Mouse (Mus musculus) CD4-positive helper T cell, adult 2 months (primary cell): ENCODE measurements around the gene Spag9.

ENCODE experiments used
- DNase-seq: peaks from one replicate; pipeline ENCODE4 v3.0.0-alpha.2; 2012; ENCODE audit warnings: low read depth, missing footprints, low spot score

The Spag9 gene

DNA sequence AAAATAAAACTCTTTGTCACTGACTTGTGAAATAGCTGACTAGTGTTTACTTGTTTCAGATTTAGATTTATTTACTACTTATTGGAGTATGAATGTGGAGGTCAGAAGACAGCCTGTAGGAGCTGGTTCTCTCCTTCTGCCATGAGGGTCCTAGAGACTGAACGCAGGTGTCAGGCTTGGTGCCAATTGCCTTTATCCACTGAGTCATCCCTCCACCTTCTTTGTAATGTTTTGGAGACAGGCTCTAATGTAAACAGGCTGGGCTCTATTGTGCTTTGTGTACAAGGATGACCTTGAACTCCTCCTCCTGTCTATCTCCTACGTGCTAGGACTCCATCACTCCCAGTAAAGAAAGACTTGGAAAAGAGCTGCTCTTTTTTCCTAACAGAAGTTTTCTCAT, 51.4 kb downstream of the Spag9 start:
- DNase-seq: no peak

DNA sequence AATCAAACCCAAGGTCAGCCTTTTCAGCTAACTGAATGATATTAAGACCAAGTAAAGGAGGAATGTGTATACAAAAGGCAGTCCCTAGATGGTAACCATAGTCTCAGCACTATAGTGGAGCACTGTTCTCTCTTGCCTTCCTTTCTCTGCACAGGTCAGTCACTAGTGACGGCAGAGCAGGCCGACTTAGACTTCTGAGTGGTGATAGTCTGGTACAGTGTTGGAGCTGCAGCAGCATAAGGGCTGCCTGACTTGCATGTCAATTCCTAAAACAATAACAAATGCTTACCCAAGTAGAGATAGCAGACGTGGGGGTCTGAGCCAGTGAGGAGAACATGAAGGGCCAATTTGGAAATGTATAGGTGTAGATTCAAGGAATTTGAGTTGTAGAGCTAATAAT, 58.3 kb downstream of the Spag9 start:
- DNase-seq: no peak

GRCm38 (mm10) chr11:94054901-94055300, 59.0 kb downstream of the Spag9 start:
- DNase-seq: no peak

DNA sequence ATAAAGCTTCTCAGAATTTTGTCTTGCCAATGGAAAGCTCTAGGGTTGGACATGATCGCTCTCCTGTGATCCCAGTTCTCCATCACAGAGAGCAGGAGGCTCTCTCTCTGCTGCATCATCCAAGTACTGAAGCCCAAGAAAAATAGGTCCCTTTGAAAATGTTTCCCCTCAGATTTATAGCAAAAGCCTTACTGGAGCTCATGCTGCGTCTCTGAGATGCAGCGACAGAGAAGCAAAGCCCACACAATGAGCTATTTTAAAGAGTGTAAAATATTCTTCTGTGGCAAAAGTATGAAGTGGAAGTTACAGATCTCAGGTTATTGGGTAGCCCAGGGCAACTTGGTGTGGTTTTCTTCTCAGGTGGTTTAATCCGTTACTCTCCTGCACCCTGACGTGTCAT, 68.0 kb downstream of the Spag9 start:
- DNase-seq: no peak

- no peak for DNase-seq
These were observed 74.6 kb downstream of the Spag9 start for GRCm38 (mm10) chr11:94070455-94070854.

DNA sequence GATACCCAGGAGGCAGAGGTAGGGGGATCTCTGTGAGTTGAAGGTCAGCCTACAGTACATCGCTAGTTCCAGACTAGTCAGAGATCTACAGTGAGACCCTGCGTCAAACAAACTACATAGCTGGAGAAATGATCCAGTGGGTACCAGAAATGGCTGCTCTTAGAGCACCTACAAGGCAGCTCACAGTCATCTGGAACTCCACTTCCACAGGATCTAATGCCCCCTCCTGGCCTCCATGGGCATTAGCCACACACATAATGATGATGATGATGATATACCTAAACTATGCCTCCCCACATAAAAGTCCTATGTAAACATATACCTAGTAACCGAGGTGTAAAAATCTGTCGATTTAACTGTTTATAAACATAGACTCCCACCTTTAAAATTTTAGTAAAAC, 77.4 kb downstream of the Spag9 start:
- DNase-seq: peak; percentile 18

- DNase-seq: peak; percentile 80
These were observed 91.1 kb downstream of the Spag9 start for GRCm38 (mm10) chr11:94086966-94087365.

DNA sequence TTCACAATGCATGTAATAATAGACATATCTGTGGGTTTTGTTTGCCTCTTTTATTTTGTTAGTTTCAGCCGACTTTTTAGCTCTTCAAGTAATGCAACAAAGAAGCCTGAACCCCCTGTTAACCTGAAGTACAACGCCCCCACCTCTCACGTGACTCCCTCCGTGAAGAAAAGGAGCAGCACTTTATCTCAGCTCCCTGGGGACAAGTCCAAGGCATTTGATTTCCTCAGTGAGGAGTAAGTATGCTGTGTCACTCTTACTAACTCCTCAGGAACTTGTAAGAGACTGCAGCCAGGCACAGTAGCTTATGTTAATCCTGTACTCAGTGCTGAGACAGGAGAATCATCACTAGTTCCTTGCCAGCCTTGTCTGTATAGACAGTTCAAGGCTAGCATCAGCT, 94.6 kb downstream of the Spag9 start:
- DNase-seq: no peak

DNA sequence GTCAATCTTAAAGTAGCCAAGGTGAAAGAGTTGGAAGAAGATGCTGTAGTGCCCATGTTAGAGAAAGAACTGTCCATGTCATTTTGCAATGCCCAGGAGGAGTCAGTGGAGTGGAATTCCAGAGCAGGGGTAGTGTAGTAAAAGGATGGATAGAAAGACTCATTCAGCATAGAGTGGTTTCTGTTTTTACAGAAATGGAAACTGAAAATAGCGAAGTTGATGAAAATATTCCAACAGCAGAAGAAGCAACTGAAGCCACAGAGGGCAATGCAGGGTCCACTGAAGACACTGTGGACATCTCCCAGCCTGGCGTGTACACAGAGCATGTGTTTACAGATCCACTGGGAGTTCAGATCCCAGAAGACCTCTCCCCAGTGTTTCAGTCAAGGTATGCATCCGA, 101.6 kb downstream of the Spag9 start:
- no peak for DNase-seq

DNA sequence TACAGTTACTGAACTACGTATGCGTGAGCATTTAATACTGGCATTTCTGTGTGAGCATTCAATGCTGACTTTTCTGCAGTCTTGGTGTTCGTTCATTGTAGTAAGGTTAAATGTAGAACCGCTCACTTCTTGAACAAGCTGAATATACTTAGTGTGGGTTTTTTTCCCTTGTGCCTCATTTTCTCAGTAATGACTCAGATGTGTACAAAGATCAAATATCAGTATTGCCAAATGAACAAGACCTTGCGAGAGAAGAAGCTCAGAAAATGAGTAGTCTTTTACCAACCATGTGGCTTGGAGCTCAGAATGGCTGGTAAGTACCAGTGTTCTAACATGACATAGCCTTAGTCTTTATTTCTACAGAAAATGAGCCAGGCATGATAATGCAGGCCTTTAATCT, 102.9 kb downstream of the Spag9 start:
- DNase-seq: no peak

DNA sequence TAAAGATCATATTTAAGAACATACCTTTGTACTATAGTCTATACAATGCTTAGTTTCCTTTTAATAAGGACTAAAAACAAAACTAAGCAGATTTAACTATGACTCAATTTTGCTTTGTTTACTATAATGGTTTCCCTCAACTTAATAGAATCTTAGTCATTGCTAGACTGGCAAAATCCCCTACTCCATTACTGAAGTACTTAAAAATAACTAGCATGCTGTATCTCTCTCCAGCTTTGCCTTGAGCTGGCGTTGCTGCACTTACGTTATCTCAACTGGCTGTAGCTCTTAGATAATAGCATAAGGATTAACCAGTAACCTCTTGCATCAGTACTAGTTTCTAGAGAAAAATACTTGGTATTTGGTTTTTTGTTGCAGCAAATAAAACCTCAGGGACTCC, 117.9 kb downstream of the Spag9 start:
- DNase-seq: no peak

DNA sequence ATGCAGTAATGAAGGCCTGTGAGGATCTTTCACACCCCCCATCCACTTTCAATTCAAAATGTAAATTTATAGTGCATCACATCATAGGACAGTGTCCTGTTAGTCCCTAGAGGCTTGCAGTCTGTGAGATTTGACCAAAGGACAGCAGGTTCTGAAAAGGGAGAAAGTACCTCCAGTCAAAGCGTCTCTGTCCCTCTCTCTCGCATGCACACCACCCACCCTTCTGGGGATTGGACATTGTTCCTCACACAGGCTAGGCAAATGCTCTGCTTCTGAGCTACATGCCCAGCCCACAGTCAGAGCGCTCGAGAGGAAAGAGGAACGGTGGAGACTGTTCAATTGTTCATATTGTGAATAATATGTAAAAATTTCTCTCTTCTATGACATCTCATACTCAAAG, 119.5 kb downstream of the Spag9 start:
- no peak for DNase-seq

GRCm38 (mm10) chr11:94116655-94117054, 120.8 kb downstream of the Spag9 start:
- no peak for DNase-seq

GRCm38 (mm10) chr11:94117836-94118235, 121.9 kb downstream of the Spag9 start:
- no peak for DNase-seq

- DNase-seq: no peak
These were observed 122.7 kb downstream of the Spag9 start for GRCm38 (mm10) chr11:94118612-94119011.

DNA sequence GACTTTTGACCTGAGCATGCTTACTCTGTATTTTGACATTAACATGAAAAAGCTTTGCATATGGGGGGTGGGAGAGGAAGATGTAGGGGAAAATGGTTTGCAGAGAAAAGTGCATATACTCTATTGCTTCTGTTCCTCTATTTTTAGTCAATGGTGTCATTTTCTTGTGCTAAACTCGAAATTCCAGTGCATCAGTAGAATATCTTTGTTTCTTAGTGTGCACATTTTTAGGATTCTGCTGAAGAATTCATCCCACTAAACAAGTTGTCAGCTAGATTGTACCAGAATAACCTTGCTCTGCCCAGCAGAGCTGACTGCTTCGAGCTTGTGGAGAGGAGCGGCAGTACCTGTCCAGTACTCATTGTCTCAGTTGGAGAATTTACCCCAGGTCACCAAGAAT, 124.8 kb downstream of the Spag9 start:
- no peak for DNase-seq

- DNase-seq: no peak
These were observed 125.6 kb downstream of the Spag9 start for GRCm38 (mm10) chr11:94121501-94121900.

- no peak for DNase-seq
These were observed 126.6 kb downstream of the Spag9 start for GRCm38 (mm10) chr11:94122341-94123030.

- DNase-seq: no peak
These were observed 130.8 kb downstream of the Spag9 start for GRCm38 (mm10) chr11:94126701-94127100.

DNA sequence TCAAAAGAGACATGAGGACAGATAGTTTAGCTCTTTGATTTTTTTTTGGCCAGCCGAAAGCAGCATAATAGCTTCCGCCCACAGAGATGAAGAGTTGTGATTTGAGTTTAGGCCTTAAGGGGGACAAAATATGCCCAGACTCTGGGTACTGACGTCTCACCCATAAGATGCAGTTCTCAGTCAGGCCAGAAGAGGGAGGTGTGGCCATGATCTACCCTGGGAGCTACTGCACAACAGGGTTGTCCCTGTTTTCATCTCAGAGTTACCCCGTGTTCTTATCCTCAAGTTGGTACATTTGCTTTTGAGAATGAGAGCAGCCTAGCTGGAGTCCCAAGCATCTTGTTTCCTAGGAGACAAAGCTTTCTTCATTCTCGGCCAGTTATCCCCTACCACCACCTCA, 132.1 kb downstream of the Spag9 start:
- DNase-seq: peak; percentile 73

GRCm38 (mm10) chr11:94128506-94128905, 132.6 kb downstream of the Spag9 start:
- DNase-seq: no peak

DNA sequence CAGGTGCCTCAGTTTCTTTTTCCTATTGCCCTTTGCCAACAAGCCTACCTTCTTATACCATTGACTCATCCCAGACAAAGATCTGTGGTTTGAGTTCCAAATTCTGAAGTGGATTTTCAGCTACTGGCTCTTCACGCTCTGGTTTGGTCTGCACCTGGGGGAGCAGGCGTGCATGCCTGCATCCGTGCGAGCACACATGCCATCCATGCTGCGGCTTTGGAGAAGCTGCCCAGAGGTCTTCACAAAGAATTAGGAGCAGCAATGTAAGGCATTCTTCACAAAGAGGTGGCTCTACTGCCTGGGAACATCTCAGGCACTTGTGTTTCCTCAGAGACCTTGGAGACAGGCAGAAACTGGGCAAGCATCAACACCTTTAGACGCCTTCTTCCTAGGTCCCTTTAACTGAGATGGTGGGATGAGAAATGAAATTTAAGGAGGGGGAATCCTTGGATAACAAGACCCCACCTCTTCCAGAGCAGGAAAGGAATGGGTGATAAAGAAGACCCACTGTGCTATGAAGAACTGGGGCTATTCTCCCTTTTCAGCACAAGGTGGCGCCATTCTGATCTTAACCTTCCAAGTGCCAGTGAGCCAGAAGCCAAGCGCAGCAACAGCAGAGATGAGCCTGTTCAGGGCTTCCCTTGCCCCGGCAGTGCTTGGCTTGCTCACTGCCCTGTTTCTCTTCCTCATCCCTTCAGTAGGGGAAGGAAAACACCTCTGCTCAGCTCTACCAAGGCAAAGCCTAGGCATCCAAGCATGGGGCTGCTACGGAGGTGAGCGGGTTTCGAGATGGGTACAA, 133.6 kb downstream of the Spag9 start:
- DNase-seq: peak; percentile 66
